Mouse (Mus musculus): ENCODE measurements around the gene Dhx30. TPM values are rescaled to one million over a fixed set of nuclear protein-coding genes. Genes with fewer than 3 reads are reported as not detected.

The Dhx30 gene
- total RNA-seq, 2 experiments from 2014 or later: 28.2 to 35.5 TPM

GRCm38 (mm10) chr9:110123322-110123721 lies 5.7 kb upstream of the Dhx30 start:
- no peak for DNase-seq
- TF ChIP-seq CTCF (IDR thresholded peaks at IDR 0.05): no peak
- intact Hi-C loops (cut with DNase I): no loop called here
- Histone ChIP-seq H3K27ac (no peak overlapping the region), H3K4me3 (no peak overlapping the region)

GRCm38 (mm10) chr9:110121424-110121823 lies 3.8 kb upstream of the Dhx30 start:
- DNase-seq: no peak
- H3K4me3 ChIP-seq: no peak overlapping the region
- no peak overlapping the region for H3K27ac ChIP-seq
- intact Hi-C loops (cut with DNase I): no loop called here
- TF ChIP-seq CTCF (IDR thresholded peaks at IDR 0.05): no peak

DNA sequence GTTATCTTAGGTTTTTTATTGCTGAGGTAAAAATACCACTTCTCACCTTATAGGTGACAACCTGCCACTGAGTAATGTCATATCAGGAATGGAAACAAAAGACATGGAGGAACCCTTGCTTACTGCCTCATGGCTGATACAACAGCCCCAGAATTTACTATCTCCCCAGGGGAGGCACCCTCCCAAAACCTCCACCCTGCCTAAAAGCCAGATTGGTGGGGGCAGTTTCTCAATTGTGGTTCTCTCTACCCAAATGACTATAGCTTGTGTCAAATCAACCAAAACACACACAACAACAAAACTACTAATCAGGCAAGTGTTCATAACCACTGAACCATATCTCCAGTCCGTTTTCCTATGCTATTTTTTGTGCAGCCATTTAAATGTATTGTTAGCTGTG lies 619 bp upstream of the Dhx30 start:
- Histone ChIP-seq H3K27ac (peak overlapping the region; percentile 92), H3K4me3 (peak overlapping the region; percentile 97)
- intact Hi-C loops (cut with DNase I): loop anchor here (10.0 kb wide), 1 partner anchor 187 kb away; the partner anchor contains the start of gene Elp6
- DNase-seq: no peak
- no peak for TF ChIP-seq CTCF (IDR thresholded peaks at IDR 0.05)

- Histone ChIP-seq H3K4me3 (peak within 1 kb of the TSS; percentile 97), H3K27ac (peak within 1 kb of the TSS; percentile 92)
- TF ChIP-seq CTCF (IDR thresholded peaks at IDR 0.05): no peak
- DNase-seq: peak; percentile 93
- intact Hi-C loops (cut with DNase I): loop anchor here (10.0 kb wide), 1 partner anchor 188 kb away; the partner anchor contains the start of gene Elp6
Measured at GRCm38 (mm10) chr9:110116977-110117778, 452 bp downstream of the Dhx30 start, which contains the start of gene Smarcc1. Gene Smarcc1 (plus strand): TSS chr9:110117708.

GRCm38 (mm10) chr9:110116353-110116976 lies 1.2 kb downstream of the Dhx30 start:
- peak overlapping the region; percentile 97 for H3K4me3 ChIP-seq
- H3K27ac ChIP-seq: peak overlapping the region; percentile 92
- no peak for TF ChIP-seq CTCF (IDR thresholded peaks at IDR 0.05)
- intact Hi-C loops (cut with DNase I): loop anchor here (10.0 kb wide), 1 partner anchor 188 kb away; the partner anchor contains the start of gene Elp6
- no peak for DNase-seq

- TF ChIP-seq CTCF (IDR thresholded peaks at IDR 0.05): peak; percentile 96
- peak overlapping the region; percentile 99 for H3K4me3 ChIP-seq
- intact Hi-C loops (cut with DNase I): loop anchor here (2.0 to 5.0 kb wide), 2 partner anchors 169 to 206 kb away; partner anchors contain the start of gene Map4
- peak overlapping the region; percentile 93 for H3K27ac ChIP-seq
- peak; percentile 95 for DNase-seq
Measured at GRCm38 (mm10) chr9:110100627-110101600, 16.7 kb downstream of the Dhx30 start.

DNA sequence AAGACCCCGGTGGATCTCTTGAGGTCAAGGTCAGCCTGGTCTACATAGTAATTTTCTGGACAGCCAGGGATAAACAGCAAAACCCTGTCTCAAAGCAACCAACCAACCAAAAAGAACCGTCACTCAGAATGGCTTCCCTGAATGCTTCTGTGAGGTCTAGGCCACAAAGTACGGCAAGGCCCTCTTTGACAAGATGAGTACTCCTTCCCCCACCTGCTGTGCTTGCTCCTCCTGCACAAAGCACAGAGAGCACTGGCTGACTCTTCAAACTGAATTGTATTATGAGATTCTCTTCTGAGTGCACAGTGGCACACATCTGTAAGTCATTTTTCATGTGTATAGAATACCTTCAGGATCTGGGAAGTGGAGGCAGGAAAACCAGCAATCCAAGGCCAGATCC lies 19.8 kb downstream of the Dhx30 start:
- Histone ChIP-seq H3K4me3 (no peak overlapping the region), H3K27ac (no peak overlapping the region)
- no peak for DNase-seq
- intact Hi-C loops (cut with DNase I): no loop called here
- TF ChIP-seq CTCF (IDR thresholded peaks at IDR 0.05): no peak

- H3K27ac ChIP-seq: no peak overlapping the region
- DNase-seq: no peak
- H3K4me3 ChIP-seq: no peak overlapping the region
- peak; percentile 2; the same call in 1 of the 2 replicates for TF ChIP-seq CTCF (IDR thresholded peaks at IDR 0.05)
- intact Hi-C loops (cut with DNase I): no loop called here
Measured at GRCm38 (mm10) chr9:110094761-110095160, 22.9 kb downstream of the Dhx30 start.

DNA sequence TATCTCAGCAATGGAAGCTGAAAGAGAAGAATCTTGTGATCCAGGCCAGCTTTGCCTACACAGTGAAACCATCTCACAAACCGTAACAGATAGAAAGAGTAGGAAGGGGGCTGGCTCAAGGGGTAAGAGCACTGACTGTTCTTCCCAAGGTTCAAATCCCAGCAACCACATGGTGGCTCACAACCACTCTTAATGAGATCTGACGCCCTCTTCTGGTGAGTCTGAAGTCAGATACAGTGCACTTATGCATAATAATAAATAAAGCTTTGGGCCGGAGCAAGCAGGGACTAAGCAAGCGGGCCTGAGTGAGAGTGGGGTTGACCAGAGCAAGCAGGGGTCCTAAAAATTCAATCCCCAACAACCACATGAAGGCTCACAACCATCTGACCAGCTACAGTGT lies 24.3 kb downstream of the Dhx30 start:
- Histone ChIP-seq H3K27ac (no peak overlapping the region), H3K4me3 (no peak overlapping the region)
- peak; percentile 29; the same call in 1 of the 2 replicates for TF ChIP-seq CTCF (IDR thresholded peaks at IDR 0.05)
- no peak for DNase-seq
- intact Hi-C loops (cut with DNase I): no loop called here

DNA sequence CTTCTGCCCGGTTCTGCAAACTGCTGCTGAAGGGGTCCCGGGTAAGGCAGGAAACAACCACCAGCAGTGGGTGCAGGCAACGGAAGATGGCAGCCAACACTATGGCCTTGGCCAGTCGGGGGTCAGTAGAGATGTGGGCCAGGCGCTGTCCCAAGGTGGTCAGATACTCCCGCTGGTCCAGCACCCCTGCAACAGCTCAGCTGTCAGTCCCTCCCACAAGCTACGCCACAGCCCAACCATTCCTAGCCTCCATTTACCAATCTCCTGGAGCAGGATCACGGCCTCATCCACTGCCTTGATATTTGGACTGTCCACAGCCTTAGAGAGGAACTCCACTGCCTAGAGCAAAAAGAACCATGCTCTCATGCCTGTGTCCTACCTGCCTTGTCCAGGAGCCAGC lies 31.9 kb downstream of the Dhx30 start:
- peak overlapping the region; percentile 79; the same call in 1 of the 2 replicates for H3K27ac ChIP-seq
- no peak overlapping the region for H3K4me3 ChIP-seq
- no peak for TF ChIP-seq CTCF (IDR thresholded peaks at IDR 0.05)
- intact Hi-C loops (cut with DNase I): no loop called here
- DNase-seq: no peak

DNA sequence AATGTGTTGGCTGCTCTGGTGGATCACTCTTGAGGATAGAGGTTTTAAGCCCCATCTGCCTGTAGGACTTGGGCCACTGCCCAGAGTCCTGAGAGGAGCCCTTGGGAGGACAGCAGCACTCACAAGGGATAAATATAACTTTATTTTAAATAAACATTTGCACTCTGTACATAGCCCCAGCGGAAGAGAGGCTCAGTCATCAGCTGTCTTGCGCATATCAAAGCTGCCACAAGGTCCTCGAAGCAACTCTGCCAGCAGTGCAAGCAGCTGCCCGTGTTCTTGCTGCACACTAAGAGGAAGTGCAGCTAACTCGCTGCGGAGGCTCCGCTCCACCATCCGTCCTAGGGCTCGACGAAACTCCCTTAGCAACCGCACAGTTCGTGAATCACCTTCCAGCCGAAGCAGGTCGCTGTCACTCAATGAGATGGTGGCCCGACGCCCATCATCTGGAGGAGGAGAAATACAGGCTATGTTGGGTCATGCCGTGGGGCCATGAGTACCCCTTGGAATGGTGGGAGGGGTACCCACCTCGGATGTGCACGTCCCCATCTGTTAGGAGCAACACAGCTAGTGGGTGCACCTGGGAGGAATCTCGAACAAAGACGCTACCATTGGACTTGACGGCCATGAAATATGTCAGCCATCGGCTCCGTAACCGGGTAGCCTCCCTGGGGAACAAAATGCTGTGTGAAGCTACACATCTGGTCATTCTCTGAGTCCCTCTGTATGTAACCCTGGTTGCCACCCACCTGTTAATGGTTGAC lies 33.2 kb downstream of the Dhx30 start:
- H3K27ac ChIP-seq: peak overlapping the region; percentile 79
- no peak for TF ChIP-seq CTCF (IDR thresholded peaks at IDR 0.05)
- intact Hi-C loops (cut with DNase I): no loop called here
- peak; percentile 75 for DNase-seq
- H3K4me3 ChIP-seq: peak overlapping the region; percentile 14; the same call in 1 of the 2 replicates
